Mouse (Mus musculus): ENCODE data around the gene Col15a1. TPM values are rescaled to one million over a fixed set of nuclear protein-coding genes. Genes with fewer than 3 reads are reported as not detected.

Gene Col15a1
- total and polyA plus RNA-seq, 2 experiments from 2014 or later: 19.9 to 40.7 TPM

- no peak for ATAC-seq (ENCODE audit: insufficient read depth, low read depth)
- Histone ChIP-seq H3K9me3 (replicated peaks; ENCODE audit: control insufficient read depth, low read length) (no peaks in the 10 kb centered on the region), H3K9ac (replicated peaks; ENCODE audit: low read depth, low read length) (no peak overlapping the region), H3K36me3 (replicated peaks; ENCODE audit: control insufficient read depth, insufficient read depth, low read length) (no peaks in the 10 kb centered on the region), H3K4me2 (ENCODE audit: low read depth, low read length) (no peak overlapping the region), H3K27me3 (ENCODE audit: control insufficient read depth, insufficient read depth, low read length) (no peaks in the 10 kb centered on the region), H3K27ac (ENCODE audit: low read depth) (no peak overlapping the region), H3K4me3 (ENCODE audit: low read depth, low read length) (no peak overlapping the region), H3K4me1 (ENCODE audit: control insufficient read depth, insufficient read depth) (no peaks in the 10 kb centered on the region)
- WGBS: 77% methylated on average over 3 of the region's 3 CpGs
- DNase-seq (ENCODE audit: low spot score): no peak
- no peak for TF ChIP-seq EP300 (IDR thresholded peaks at IDR 0.05; ENCODE audit: low read depth)
- no peak for TF ChIP-seq CTCF (IDR thresholded peaks at IDR 0.05; ENCODE audit: low read depth)
Measured at GRCm38 (mm10) chr4:47286599-47287147, 78.7 kb downstream of the Col15a1 start.

- no peak for DNase-seq (ENCODE audit: low spot score)
- no peak for TF ChIP-seq CTCF (IDR thresholded peaks at IDR 0.05; ENCODE audit: low read depth)
- TF ChIP-seq EP300 (IDR thresholded peaks at IDR 0.05; ENCODE audit: low read depth): no peak
- WGBS: 61% methylated on average over 4 of the region's 4 CpGs
Measured at GRCm38 (mm10) chr4:47287468-47287867, 79.5 kb downstream of the Col15a1 start.

GRCm38 (mm10) chr4:47288306-47288705 is 80.3 kb downstream of the Col15a1 start:
- H3K27ac ChIP-seq (ENCODE audit: low read depth): no peak overlapping the region
- 69% methylated on average over 4 of the region's 4 CpGs for WGBS
- H3K36me3 ChIP-seq (replicated peaks; ENCODE audit: control insufficient read depth, insufficient read depth, low read length): no peaks in the 10 kb centered on the region
- DNase-seq (ENCODE audit: low spot score) (no peak), ATAC-seq (ENCODE audit: insufficient read depth, low read depth) (no peak)
- no peak overlapping the region for H3K4me3 ChIP-seq (ENCODE audit: low read depth, low read length)
- no peaks in the 10 kb centered on the region for H3K9me3 ChIP-seq (replicated peaks; ENCODE audit: control insufficient read depth, low read length)
- no peak overlapping the region for H3K9ac ChIP-seq (replicated peaks; ENCODE audit: low read depth, low read length)
- TF ChIP-seq EP300 (IDR thresholded peaks at IDR 0.05; ENCODE audit: low read depth) (no peak), CTCF (IDR thresholded peaks at IDR 0.05; ENCODE audit: low read depth) (no peak)
- H3K4me2 ChIP-seq (ENCODE audit: low read depth, low read length): no peak overlapping the region
- H3K4me1 ChIP-seq (ENCODE audit: control insufficient read depth, insufficient read depth): no peaks in the 10 kb centered on the region
- H3K27me3 ChIP-seq (ENCODE audit: control insufficient read depth, insufficient read depth, low read length): no peaks in the 10 kb centered on the region

More at GRCm38 (mm10) chr4:47287468-47287867, 79.5 kb downstream of the Col15a1 start:
- no peaks in the 10 kb centered on the region for H3K36me3 ChIP-seq (replicated peaks; ENCODE audit: control insufficient read depth, insufficient read depth, low read length)
- ATAC-seq (ENCODE audit: insufficient read depth, low read depth): no peak
- no peak overlapping the region for H3K4me2 ChIP-seq (ENCODE audit: low read depth, low read length)
- no peak overlapping the region for H3K9ac ChIP-seq (replicated peaks; ENCODE audit: low read depth, low read length)
- H3K9me3 ChIP-seq (replicated peaks; ENCODE audit: control insufficient read depth, low read length): no peaks in the 10 kb centered on the region
- no peak overlapping the region for H3K4me3 ChIP-seq (ENCODE audit: low read depth, low read length)
- no peak overlapping the region for H3K27ac ChIP-seq (ENCODE audit: low read depth)
- H3K27me3 ChIP-seq (ENCODE audit: control insufficient read depth, insufficient read depth, low read length): no peaks in the 10 kb centered on the region
- no peaks in the 10 kb centered on the region for H3K4me1 ChIP-seq (ENCODE audit: control insufficient read depth, insufficient read depth)

GRCm38 (mm10) chr4:47289526-47289925 is 81.6 kb downstream of the Col15a1 start:
- no peak for ATAC-seq (ENCODE audit: insufficient read depth, low read depth)
- H3K27ac ChIP-seq (ENCODE audit: low read depth): peak overlapping the region; percentile 53; the same call in 1 of the 2 replicates
- H3K9me3 ChIP-seq (replicated peaks; ENCODE audit: control insufficient read depth, low read length): no peaks in the 10 kb centered on the region
- no peak for TF ChIP-seq EP300 (IDR thresholded peaks at IDR 0.05; ENCODE audit: low read depth)
- TF ChIP-seq CTCF (IDR thresholded peaks at IDR 0.05; ENCODE audit: low read depth): no peak
- no peak overlapping the region for H3K4me2 ChIP-seq (ENCODE audit: low read depth, low read length)
- H3K4me3 ChIP-seq (ENCODE audit: low read depth, low read length): no peak overlapping the region
- no peaks in the 10 kb centered on the region for H3K27me3 ChIP-seq (ENCODE audit: control insufficient read depth, insufficient read depth, low read length)
- no peak overlapping the region for H3K9ac ChIP-seq (replicated peaks; ENCODE audit: low read depth, low read length)
- no peak for DNase-seq (ENCODE audit: low spot score)
- 80% methylated on average over 3 of the region's 3 CpGs for WGBS
- H3K4me1 ChIP-seq (ENCODE audit: control insufficient read depth, insufficient read depth): 0 out of 2 replicates have a peak, but pooled peaks cover 4% of the 10 kb centered on the region
- H3K36me3 ChIP-seq (replicated peaks; ENCODE audit: control insufficient read depth, insufficient read depth, low read length): no peaks in the 10 kb centered on the region

GRCm38 (mm10) chr4:47290448-47290847 is 82.5 kb downstream of the Col15a1 start:
- Histone ChIP-seq H3K36me3 (replicated peaks; ENCODE audit: control insufficient read depth, insufficient read depth, low read length) (no peaks in the 10 kb centered on the region), H3K4me2 (ENCODE audit: low read depth, low read length) (no peak overlapping the region), H3K27ac (ENCODE audit: low read depth) (no peak overlapping the region), H3K9me3 (replicated peaks; ENCODE audit: control insufficient read depth, low read length) (no peaks in the 10 kb centered on the region), H3K27me3 (ENCODE audit: control insufficient read depth, insufficient read depth, low read length) (no peaks in the 10 kb centered on the region), H3K4me1 (ENCODE audit: control insufficient read depth, insufficient read depth) (0 out of 2 replicates have a peak, but pooled peaks cover 4% of the 10 kb centered on the region), H3K4me3 (ENCODE audit: low read depth, low read length) (no peak overlapping the region), H3K9ac (replicated peaks; ENCODE audit: low read depth, low read length) (no peak overlapping the region)
- no peak for ATAC-seq (ENCODE audit: insufficient read depth, low read depth)
- 69% methylated on average over 2 of the region's 2 CpGs for WGBS
- DNase-seq (ENCODE audit: low spot score): no peak
- no peak for TF ChIP-seq EP300 (IDR thresholded peaks at IDR 0.05; ENCODE audit: low read depth)
- TF ChIP-seq CTCF (IDR thresholded peaks at IDR 0.05; ENCODE audit: low read depth): no peak

- Histone ChIP-seq H3K4me1 (ENCODE audit: control insufficient read depth, insufficient read depth) (0 out of 2 replicates have a peak, but pooled peaks cover 7% of the 10 kb centered on the region), H3K27me3 (ENCODE audit: control insufficient read depth, insufficient read depth, low read length) (no peaks in the 10 kb centered on the region), H3K4me2 (ENCODE audit: low read depth, low read length) (no peak overlapping the region), H3K4me3 (ENCODE audit: low read depth, low read length) (no peak overlapping the region), H3K9ac (replicated peaks; ENCODE audit: low read depth, low read length) (no peak overlapping the region), H3K27ac (ENCODE audit: low read depth) (no peak overlapping the region), H3K9me3 (replicated peaks; ENCODE audit: control insufficient read depth, low read length) (no peaks in the 10 kb centered on the region), H3K36me3 (replicated peaks; ENCODE audit: control insufficient read depth, insufficient read depth, low read length) (no peaks in the 10 kb centered on the region)
- DNase-seq (ENCODE audit: low spot score) (no peak), ATAC-seq (ENCODE audit: insufficient read depth, low read depth) (no peak)
- no peak for TF ChIP-seq EP300 (IDR thresholded peaks at IDR 0.05; ENCODE audit: low read depth)
- no peak for TF ChIP-seq CTCF (IDR thresholded peaks at IDR 0.05; ENCODE audit: low read depth)
- 68% methylated on average over 1 of the region's 1 CpGs for WGBS
Measured at GRCm38 (mm10) chr4:47291013-47291412, 83.1 kb downstream of the Col15a1 start.
